Mouse (Mus musculus) adrenal gland, postnatal 25 days (tissue): ENCODE measurements around the gene Cry2. TPM values are rescaled to one million over a fixed set of nuclear protein-coding genes. Genes with fewer than 3 reads are reported as not detected.

Experiments
- DNase-seq: peaks from one replicate; pipeline ENCODE4 v3.0.0; 2021; ENCODE audit warnings: mixed read lengths
- total RNA-seq: library from RNA; stranded (reverse); gene quantifications from 2 replicates; pipeline ENCODE4 v1.2.3, GENCODE M21; 2021

The Cry2 gene
- total RNA-seq, 1 experiment from 2014 or later = 44.7 TPM

DNA sequence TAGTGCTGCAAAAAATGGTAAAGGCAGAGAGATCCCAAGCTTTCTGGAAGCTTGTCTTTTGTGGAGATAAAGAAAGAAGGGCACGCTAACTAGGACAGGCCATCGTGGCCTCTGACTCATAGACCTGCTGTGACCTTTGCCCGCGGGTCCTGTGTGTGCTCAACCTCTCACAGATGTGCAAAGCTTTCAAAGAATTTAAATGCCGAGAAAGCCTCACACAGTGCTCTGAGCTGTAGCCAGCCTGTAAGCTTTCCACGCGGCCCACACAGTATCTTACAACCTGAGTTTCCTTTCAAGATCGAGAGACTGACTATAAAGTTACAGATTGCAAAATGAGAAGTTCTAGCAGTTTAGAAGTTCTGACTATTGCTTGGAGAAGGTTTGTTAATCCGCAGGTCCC lies 12.0 kb upstream of the Cry2 start:
- DNase-seq = no peak

DNA sequence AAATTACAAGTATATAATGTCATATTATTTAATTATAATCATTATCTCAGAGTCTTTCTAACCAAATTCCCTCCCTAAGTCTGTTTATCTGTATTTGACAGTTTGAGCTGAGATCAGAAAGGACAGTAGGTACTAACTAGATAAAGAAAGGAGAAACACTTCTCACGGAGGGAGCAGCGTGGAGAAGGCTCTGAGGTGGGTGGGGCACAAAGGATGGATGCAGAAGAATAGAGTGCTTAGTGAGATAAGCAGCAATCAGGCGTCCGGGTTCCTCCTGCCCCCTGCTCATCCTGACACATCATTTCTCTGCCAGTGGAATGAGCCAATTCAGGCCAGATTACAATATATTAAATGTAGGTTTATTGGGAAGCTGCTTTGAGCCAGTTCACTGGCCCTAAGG lies 10.5 kb upstream of the Cry2 start:
- no peak for DNase-seq

DNA sequence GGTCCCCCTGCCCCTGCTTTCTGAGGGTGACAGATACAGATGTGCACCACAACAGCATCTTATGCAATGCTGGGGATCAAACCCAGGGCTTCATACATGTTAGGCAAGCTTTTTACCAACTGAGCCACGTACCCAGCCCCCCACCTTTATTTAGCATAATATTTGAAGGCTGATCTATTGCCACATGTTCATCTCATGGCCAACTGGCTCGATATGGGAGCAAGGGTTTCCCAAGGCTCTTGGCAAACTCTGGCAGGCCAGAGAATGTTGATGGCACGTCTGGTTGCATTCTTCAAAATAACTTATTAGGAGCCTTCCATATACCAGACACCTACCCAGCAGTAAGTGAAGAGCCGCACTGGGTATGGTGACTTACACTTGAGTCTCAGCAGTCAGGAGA lies 9.5 kb upstream of the Cry2 start:
- no peak for DNase-seq

DNA sequence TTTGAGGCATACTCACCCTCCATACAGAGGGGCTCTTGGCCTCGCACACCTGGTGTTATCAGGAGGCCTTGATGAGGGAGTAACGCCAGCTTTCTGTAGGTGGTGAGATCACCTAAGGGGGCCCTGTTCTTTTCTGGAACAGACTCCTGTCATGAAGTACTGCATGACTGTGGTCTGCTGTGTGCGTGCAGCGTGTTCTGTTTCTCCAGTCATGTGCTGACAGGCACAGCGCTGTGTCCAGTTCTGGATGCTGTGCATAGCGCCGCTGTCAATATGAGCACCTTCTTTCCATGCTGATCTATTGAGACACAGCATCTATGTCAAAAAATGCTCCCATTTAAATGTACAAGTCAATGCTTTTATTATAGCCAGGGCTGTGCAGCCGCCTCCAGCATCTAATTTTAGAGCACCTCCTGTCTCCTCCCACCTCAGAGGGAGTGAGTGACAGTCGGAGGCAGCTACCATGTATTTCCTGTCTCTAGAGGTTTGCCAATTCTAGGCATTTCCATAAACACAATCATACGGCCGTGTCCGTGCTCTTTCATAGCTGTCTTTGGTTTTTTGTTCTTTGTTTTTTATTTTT lies 8.7 kb upstream of the Cry2 start:
- DNase-seq = no peak

DNA sequence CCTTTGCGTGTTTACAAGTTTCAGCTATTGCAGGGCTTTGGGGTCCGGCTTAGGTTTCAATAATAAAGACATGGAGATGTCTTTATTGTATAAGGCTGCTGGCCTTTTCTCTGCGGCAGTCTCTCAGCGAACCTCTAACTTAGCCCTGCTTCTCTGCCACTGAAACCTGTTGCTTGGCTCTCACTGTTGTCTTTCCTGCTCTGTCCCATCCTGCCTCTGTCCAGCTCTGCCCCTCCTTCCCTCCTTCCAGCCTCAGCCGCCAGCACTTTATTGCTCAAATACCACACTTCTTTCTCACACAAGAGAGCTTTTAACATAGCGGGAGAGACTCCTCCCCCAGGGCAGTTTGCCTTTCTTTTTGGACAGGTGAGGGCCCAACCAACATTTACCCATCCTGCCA lies 6.6 kb upstream of the Cry2 start:
- no peak for DNase-seq

DNA sequence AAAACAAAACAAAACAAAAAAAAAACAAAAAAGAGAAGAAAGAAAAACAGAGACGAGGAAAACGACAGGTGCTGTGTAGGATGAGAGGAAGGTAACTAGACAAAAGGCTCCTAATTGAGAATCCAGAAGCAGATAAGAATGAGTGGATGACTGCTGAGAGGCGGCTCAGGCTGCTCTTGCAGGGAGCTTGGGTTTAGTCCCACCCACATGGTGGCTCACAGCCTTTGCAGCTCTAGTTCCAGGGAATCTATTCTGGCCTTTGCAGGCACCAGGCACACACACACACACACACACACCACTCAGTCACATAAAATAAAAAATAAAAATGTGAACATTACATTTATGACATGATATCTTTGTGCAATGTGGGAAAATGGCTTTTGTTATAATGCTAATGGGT lies 4.7 kb upstream of the Cry2 start:
- DNase-seq = no peak

DNA sequence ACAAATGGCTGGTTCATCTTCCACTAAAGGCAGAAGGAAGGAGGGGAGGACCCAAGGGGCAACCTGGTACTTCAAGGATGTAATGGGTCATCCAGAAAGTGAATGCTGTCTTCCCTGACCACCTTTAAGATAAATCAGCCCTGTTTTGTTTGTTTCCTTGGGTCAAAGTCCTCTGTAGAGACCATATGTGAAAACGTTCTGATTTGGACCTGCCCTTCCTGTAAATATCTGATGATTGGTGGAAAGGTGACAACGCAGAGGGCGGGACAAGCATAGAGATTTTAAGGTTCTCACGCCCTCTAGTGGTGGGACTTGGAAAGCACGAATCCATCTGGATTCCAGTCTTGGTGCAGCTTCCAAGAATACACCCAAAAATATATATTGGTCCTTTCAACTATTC lies 4.0 kb upstream of the Cry2 start:
- peak; percentile 77 for DNase-seq

DNA sequence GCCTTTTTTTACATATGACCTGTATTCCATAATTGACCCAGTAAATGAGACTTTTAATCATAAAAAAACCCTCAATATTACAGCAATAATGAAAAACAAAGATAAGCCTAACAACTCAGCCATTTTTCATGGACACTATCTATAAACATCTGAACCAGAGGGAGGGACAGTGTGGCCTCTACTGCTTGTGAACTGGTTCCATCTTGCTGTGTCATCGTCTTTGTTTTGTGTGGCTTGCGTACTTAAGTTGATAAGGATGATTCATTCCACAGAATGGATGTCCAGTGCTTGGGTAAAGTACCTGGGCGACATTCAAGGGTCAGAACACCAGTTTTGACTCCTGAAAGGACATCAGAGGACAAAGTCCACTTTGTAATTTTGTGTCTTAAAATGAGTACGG lies 3.5 kb upstream of the Cry2 start:
- DNase-seq = no peak

DNA sequence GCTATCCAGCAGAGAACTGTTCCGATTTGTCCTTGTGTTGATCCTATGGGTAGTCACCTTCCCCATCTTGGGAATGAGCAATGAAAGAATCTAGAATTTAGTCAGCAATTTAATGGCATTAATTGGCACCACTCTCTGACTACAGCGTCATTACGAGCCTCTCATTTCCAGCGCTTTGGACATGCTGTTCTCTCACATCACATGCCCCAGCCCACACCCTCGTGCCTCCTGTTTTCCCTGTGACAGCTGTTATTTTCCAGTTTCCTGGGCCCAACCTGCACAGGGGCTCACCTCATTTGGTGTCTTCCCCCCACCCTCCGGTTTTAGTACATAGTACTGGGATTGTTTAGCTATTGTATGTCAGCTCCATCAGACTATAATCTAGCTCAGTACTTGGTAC lies 1.2 kb upstream of the Cry2 start:
- DNase-seq = no peak

DNA sequence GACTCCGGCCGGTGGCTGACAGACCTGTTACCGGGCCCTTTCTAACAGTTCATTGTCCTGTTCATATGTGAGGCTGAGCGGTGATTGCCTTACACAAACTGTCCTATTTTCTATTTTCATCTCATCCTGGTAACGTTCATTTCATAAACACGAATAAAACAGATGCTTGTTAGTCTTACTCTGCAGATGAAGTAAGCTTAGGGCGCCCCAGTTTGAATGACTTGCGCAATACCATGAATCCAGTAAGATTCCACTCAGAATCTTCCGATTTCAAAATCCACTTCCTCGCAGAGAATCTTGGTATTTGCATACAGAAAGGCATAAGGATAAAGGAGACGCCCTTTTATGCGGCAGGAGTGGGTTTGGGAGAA lies 517 bp upstream of the Cry2 start:
- DNase-seq = no peak

DNA sequence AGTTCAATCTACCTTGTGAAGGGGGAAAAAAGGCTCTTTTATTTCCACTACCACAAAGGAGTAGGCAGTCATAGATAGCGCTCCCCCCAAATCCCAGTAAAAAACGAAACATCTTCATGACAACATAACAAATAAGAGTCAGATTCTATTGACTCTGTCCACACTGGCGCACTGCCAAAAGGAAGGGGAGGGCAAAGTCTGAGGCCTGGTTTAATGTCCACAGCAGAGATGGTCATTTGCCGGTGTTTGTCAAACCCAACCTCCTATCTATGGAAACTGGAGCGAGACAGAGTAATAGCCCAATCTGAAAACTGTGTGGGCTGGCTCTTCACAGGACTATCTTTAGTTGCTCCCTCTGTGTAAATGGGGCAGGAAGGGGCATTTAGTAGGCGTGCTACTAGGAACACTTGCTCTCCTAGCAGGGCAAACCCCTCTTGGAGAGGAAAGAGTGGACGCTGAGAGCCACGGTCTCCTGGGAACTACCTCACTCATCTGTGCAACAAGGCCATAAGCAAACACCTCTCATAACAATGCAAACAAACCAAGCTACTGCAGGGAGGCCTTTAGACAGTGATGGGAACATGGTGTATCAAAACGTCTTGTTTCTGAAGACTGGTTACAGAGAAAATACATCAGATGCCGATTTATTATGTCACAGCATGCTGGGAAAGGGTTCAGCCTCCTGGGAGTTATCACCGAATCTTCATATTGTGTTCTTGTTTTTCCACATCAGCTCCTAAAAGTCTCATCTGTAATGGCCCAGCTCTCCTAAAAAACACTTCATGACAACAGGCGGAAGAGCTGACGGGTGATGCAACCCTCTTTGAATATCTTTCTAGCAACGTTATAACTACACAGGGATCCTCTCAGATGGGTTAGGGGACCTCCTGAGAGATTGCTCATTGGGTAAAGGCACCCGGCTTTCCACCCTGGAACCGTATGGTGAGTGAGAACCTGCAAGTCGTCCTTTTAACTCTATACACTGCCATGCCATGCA lies 1.2 kb downstream of the Cry2 start:
- peak; percentile 72 for DNase-seq

DNA sequence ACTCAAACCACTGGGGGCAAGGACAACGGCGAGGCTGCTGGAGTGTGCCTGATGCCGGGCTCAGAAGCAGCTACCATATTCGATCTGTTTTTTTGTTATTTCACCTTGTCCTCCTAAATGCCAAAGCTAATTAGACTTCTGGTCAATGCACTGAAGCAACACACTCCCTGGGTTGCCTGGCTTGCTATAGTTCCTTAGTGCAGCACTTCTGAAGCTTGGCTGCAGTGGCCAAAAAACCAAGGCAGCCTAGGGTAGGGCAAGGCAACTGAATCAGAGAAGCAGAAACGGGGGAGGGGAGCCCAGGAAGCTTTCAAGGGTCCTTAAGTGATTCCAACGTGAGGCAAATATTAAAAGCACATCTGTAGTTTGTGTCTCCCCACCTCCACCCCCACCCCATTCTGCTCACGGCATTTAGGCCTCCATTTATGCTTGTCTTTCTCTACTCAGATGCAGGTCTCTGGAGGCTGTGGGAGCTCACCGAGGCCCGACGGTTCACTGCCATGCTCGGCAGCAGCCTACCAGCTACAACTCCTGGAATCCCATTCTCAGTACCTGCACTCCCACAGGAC lies 2.1 kb downstream of the Cry2 start:
- no peak for DNase-seq

DNA sequence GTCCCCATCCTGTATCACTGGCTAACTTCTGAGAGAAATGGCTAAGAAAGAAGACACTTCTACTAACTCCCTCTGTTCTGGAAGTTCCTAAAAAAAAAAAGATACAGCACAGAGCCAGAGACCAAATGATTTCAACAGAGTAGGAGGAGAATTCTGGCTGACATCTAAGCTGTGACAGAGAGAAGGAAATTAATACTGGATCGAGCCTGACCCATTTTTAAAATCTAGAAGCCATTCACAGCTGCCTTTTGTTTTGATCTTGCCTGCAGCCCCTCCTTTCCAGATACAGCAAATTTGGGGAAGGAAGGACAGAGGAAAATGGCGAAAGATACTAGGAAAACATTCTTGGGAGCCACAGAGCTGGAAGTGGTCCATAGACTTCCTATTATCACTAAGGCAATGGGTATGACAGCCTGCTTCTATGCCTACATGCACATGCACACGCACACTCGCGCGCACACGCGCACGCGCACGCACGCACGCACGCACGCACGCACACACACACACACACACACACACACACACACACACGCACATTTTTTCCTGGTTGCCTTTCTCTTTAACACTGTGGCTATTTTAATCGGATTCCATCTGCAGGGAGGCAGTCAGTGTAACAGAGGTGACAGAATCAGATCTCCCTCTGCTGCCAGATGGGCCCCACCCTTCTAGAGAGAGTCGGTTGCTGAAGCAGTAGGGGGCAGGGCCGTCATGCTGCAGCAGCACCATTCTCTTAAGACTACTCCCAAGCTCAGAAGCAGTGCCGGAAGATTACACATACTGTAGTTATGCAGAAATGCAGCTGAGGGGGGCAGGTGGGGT lies 2.9 kb downstream of the Cry2 start:
- peak; percentile 45 for DNase-seq

DNA sequence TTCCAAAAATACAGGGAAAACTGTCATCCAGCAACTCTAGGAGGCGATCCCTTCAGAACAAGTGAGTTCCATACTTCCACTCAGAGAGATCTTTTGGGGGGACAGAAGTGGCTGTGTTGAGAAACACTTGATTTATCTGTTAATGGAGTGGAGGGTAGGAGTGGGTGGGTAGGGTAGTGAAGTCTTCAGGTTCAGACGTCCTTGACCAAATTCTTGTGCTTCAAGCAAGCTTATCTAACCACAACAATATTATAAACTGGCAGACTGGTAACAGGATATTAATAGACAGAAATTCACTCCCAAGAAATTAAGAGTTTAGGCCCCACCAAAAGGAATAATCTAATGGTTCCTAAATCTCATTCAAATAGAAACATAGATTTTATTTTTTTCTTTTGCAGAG lies 3.8 kb downstream of the Cry2 start:
- DNase-seq = no peak

DNA sequence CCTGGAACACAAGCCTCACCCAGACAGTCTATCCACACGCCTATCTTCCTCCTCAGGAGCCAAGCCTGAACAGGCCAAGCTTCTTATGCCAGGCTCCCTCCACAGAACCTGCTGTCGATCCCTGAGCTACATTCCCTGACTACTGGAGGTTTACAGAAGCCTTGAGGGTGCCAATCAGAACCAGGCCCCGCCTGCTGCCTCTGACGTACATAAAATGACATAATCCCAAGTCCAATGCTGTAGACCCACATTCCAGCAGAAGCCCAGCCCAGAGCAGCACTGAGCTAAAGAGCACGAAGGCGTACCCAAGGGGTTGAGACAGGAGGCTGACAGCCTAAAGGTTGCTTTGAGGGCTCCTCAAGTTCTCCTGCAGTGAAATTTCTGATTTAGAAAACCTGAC lies 6.0 kb downstream of the Cry2 start:
- DNase-seq = peak; percentile 74

DNA sequence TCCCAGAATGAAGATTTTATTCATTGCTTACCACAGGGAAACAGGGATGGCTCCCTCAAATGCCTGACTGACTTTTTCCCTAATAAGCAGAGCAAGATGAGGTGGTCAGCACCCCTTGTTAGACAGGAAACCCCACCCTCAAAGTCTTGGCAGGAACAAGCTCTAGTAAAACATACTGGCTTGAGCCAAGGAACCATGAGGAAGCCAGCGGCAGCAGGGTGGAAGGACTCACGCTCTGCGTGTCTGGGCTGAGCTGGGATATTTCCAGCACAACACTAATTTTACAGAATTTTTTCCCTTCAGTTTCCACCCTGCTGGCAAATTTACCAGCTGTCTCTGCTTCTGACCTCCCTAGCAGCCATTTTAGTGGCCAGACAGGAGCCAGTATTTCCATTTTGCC lies 7.4 kb downstream of the Cry2 start:
- no peak for DNase-seq

DNA sequence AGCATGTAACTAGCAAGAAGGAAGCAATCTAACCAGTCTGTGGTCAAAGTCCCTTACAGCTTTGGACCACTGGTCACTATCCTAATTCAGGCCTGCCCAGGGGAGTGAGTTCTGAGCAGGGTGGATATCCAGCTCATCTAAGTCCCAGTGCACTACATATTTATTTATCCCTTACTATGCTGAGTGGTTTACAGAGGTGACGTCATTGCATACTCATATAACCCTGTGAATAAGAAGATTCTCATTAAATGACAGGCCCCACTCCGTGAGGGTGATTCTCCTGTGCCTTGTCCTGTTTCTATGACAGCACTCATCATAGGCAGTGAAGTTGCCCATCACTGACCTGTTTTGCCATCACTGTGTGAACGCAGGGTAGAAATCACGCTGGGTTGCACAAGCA lies 8.5 kb downstream of the Cry2 start:
- no peak for DNase-seq

DNA sequence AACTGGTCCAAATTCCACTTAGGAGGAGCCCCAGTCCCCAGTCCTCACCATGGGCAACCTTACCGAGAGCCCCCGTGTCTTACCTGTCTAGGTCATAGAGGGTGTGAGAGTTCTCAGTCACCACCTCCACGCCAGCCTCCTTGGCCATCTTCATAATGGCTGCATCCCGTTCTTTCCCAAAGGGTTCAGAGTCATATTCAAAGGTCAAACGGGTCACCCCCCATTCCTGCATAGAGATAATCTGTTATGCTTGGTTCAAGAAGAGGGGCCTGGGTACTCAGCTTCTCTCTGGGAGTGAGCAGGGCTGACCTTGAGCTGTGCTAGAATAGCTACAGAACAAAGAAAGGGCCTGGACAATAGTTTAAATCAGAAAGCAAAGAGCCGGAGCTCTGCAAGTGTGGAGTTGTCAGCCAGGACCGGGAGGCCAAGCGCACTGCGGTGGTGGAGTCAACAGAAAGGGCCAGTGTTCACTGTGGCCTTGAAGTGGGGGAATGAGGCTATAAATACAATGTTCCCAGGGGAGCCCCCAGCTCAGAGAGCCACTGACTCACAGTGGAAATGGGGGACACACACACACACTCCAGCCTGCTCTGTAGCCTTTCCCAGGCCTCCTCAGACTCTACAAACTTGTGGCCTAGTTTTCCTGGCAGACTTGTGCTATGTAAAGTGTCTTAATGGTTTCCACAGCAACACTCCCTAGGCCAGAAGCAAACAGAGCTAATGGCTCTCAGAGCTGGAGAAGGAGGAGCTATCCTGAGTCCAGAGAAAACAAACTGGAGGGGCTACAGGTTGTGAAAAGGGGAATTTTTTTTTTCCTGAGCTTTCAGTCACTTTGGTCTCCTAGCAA lies 9.2 kb downstream of the Cry2 start:
- DNase-seq = peak; percentile 49

DNA sequence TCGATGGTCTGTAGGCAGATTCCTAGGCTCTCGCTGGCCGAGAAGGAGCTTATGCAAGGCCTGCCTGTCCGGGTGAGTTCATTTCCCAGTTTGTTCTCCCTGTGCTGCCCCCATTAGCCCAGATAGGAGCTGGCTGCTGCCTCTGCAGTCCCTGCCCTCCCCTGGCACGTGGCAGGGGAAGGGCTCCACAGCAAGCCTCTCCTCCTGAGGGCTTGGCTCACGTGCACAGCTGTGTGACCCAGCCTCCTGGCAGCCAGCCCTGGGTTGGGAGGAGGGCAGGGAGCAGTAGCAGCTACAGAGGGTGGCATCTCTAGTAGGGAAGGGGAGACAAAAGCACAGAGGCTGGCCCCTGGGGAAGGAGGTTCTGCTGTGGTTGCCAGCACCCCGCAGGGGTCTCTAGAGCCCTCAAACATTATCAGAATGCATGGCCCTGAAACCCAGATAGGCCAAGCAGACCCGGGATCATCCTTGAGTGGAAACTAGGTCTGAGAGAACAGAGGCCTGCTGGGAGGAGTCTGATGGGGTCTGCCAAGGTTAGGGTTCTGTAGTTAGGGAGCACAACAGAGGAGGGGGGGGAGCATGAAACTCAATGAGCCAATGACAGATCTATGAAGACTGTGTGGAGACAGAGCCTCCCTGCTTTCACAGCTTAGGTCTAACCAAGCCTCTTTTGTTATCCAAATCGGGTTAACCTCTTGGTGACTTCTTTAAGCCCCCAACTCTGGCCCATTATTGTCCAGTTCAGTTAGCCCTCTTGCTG lies 10.0 kb downstream of the Cry2 start:
- DNase-seq = peak; percentile 99

DNA sequence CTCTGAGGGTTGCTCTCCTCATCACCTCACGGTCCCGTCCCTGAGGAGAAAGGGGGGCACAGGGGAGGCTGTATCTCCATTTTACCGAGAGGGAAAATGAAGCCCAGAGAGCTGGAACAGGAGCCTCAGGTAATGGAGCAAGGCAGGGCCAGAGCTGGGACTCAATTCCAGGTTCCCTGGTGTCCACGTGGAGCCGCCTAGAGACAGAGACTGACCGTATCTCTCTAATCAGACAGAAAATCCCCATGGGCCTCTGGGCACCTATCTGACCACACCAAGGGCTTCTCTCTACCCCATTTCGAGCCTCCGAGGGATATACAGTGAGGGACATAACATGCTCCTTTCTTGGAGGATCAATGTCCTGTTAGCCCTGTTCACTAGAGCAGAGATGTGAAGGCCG lies 10.7 kb downstream of the Cry2 start:
- DNase-seq = no peak
